Mouse (Mus musculus) embryonic facial prominence, embryonic 14.5 days (tissue): ENCODE measurements around the gene Kidins220. TPM values are rescaled to one million over a fixed set of nuclear protein-coding genes. Genes with fewer than 3 reads are reported as not detected.

ENCODE experiments used
- ATAC-seq: fragments of 200-750 bp; cut with Nextera tagmentation; 2 replicates; pipeline ENCODE4 v1.8.0; 2017; ENCODE audit warnings: low read depth, moderate number of reproducible peaks, moderate TSS enrichment
- DNase-seq: peaks from one replicate; pipeline ENCODE4 v3.0.0-alpha.2; 2015; ENCODE audit warnings: low spot score
- H3K27ac ChIP-seq: fragments of 300-500 bp; sonication (generic); replicated peaks from 2 replicates; pipeline ENCODE4 v1.5.1; 2014; ENCODE audit warnings: low read depth, mild to moderate bottlenecking, low read length, moderate library complexity
- H3K27me3 ChIP-seq: fragments of 300-500 bp; sonication (generic); replicated peaks from 2 replicates; pipeline ENCODE4 v1.6.1; 2014; ENCODE audit warnings: low read length; ENCODE audit not compliant: control insufficient read depth, insufficient read depth
- H3K36me3 ChIP-seq: fragments of 300-500 bp; sonication (generic); 2 replicates; pipeline ENCODE4 v1.6.1; 2014; ENCODE audit warnings: low read length, mixed read lengths; ENCODE audit not compliant: control insufficient read depth, insufficient read depth
- H3K4me1 ChIP-seq: fragments of 300-500 bp; sonication (generic); 2 replicates; pipeline ENCODE4 v1.6.1; 2014; ENCODE audit warnings: antibody characterized with exemption, low read length; ENCODE audit not compliant: control insufficient read depth, insufficient read depth
- H3K4me2 ChIP-seq: fragments of 300-500 bp; sonication (generic); 2 replicates; pipeline ENCODE4 v1.6.1; 2014; ENCODE audit warnings: low read depth, mild to moderate bottlenecking, low read length, moderate library complexity, mixed read lengths
- H3K4me3 ChIP-seq: fragments of 300-500 bp; sonication (generic); 2 replicates; pipeline ENCODE4 v1.5.1; 2014; ENCODE audit warnings: low read depth, mild to moderate bottlenecking, low read length
- H3K9ac ChIP-seq: fragments of 300-500 bp; sonication (generic); 2 replicates; pipeline ENCODE4 v1.6.1; 2014; ENCODE audit warnings: low read depth, mild to moderate bottlenecking, low read length, moderate library complexity, mixed read lengths
- H3K9me3 ChIP-seq: fragments of 300-500 bp; sonication (generic); 2 replicates; pipeline ENCODE4 v1.6.1; 2016; ENCODE audit warnings: low read length; ENCODE audit not compliant: control insufficient read depth
- WGBS: fragments of 180-500 bp; shearing (Covaris S2); extraction: QIAGEN DNeasy Blood & Tissue Kit; methylation state at CpG from one replicate; pipeline ENCODE4 v1.1.7; 2014; 5-methylcytosine and 5-hydroxymethylcytosine counted together
- polyA plus RNA-seq: library from polyadenylated mRNA; unstranded; fragments of >200 nt; fragmentation: Nextera tagmentation; extraction: Ambion mirVana; gene quantifications from 2 replicates; pipeline ENCODE4 v1.2.1, GENCODE M21; 2014

Kidins220 gene
- polyA plus RNA-seq, 1 experiment from 2014 or later = 38.4 TPM

DNA sequence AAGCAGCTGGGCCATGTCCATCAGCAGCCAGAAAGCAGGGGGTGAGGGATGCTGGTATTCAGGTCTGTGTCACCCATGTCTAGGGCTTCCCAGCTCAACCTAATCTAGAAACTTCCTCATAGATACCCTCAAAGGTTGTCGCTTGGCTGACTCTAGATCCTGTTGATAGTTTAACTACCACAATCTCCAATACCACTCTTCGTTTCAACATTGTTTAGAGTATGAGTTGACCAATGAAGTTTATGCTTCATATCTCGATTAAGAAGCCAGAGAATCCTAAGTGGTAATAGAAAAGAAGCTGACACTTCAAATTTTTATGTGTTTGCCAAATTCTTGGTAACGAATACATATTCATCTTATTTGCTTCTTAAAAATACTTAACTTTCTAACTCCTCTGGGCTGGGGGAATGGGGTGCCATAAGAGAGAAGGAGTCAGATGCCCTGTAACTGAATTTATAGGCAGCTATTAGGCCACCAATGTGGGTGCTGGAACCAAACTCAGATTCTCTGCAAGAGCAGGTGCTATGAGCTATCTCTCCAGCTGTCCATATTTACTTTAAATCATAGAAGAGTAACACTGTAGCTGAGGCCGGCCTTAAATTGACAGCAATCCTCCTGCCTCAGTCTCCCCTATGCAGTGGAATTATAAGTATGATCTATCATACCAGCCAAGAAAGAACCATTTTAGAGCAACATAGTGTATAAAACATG lies 3.1 kb upstream of the Kidins220 start:
- no peak overlapping the region for H3K27ac ChIP-seq
- peaks cover 6% of the 10 kb centered on the region; the same call in 1 of the 2 replicates for H3K4me1 ChIP-seq
- H3K36me3 ChIP-seq = no peaks in the 10 kb centered on the region
- H3K4me2 ChIP-seq = no peak overlapping the region
- no peak for ATAC-seq
- H3K27me3 ChIP-seq = no peaks in the 10 kb centered on the region
- H3K9me3 ChIP-seq = no peaks in the 10 kb centered on the region
- 87% methylated on average over 5 of the region's 5 CpGs for WGBS
- H3K9ac ChIP-seq = no peak overlapping the region
- DNase-seq = no peak
- H3K4me3 ChIP-seq = no peak overlapping the region

DNA sequence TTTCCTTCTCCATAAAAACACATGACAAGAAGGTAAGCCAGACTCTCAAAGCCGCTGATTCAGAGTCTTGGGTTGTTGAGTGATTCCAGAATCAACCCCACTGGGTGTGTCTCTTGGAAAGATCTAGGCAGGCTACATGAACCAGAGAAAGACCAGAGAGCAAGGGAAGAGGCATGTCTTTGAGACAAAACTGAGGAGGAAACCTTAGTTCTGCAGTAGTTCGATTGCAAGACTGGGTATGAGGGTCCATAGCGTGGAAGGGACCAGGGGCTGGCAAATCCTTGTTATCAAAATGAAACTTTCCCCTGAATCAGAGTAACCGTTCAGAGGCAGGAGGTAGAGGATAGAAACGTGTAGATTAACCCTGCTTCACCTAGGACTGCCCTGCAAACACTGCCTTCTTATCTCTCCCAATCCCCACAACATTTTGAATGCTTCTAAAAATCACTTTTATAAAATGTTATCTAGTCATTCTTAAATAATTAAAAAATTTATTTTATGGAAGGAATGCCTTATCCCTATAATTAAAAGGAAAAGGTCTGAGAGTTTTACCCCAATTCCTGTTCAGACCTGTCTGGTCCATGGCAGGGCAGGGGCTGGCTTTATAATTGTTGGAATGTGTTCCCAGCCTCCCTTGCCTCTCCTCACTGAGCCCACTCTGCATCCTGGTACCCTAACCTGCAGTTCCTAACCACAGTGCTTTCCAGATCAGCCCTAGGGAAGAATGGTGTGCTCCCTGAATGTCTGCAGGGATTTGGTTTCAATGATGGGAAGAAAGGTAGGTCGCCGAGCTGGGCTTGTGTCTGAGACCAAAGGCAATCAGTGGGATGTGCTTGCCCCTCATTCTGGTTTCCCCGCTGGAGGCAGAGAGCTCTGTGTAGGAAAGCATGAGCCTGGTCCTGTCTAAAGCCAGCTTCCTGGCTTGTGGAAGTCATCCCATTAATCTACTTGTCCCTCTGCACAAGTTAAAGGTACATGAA lies 2.1 kb upstream of the Kidins220 start:
- no peak overlapping the region for H3K4me3 ChIP-seq
- WGBS = 72% methylated on average over 8 of the region's 8 CpGs
- H3K36me3 ChIP-seq = no peaks in the 10 kb centered on the region
- H3K9me3 ChIP-seq = no peaks in the 10 kb centered on the region
- ATAC-seq = no peak
- H3K4me2 ChIP-seq = no peak overlapping the region
- H3K27me3 ChIP-seq = no peaks in the 10 kb centered on the region
- H3K9ac ChIP-seq = no peak overlapping the region
- no peak overlapping the region for H3K27ac ChIP-seq
- no peak for DNase-seq
- H3K4me1 ChIP-seq = peaks cover 6% of the 10 kb centered on the region; the same call in 1 of the 2 replicates

DNA sequence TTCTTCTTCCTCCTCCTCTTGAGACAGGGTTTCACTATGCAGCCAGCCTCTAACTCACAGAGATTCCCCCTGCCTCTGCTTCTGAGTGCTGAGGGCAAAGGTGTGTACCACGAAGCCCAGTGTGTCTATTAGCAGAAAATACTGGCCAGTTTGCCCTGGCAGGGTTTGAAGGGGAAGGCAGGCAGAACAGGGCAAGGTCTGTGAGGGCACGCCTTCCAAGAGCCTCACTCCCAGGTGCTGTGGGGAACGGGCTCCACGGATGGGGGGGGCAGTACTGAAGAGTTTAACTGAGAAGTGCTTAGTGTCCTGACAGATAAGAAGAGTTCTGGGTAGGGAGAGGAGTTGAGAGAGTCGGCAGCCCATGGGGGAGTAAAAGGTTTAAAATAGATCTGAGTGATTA lies 1.1 kb upstream of the Kidins220 start:
- H3K27ac ChIP-seq = no peak overlapping the region
- WGBS = 63% methylated on average over 5 of the region's 5 CpGs
- no peaks in the 10 kb centered on the region for H3K36me3 ChIP-seq
- no peak overlapping the region for H3K4me3 ChIP-seq
- no peak overlapping the region for H3K4me2 ChIP-seq
- DNase-seq (no peak), ATAC-seq (no peak)
- no peaks in the 10 kb centered on the region for H3K9me3 ChIP-seq
- H3K4me1 ChIP-seq = peaks cover 6% of the 10 kb centered on the region; the same call in 1 of the 2 replicates
- no peaks in the 10 kb centered on the region for H3K27me3 ChIP-seq
- H3K9ac ChIP-seq = no peak overlapping the region

DNA sequence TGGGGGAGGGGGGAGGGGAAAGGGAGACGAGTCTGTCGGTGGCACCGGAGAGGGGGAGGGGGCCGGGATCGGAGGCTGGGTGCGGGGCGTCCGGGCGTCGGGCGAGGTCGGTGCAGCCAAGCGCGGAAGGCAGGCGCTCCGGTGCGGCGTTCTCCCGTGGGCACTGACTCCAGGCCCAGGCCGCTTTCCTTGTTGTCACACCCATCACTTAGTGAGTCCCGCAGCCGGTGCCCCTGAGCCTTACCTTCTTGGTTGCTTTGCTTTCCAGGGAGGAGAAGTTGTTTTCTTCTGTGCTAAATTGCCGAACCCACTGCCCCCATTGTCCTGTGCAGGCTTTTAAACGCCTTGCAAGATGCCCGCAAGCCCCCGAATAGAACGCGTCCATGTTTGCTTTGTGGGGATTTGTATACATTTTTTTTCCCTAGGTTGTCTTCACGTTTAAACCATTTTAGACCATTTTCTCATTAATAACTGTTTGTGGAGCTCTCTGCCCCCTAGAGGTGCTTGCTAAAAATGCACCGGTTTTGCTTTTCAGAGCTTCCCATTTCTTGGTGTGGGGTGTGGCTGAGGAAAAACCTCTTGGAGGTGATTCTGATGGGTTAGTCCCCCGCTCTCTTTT lies 499 bp downstream of the Kidins220 start:
- Histone ChIP-seq H3K9me3 (no peaks in the 10 kb centered on the region), H3K36me3 (no peaks in the 10 kb centered on the region), H3K27ac (peak overlapping the region; percentile 84), H3K4me2 (peak overlapping the region; percentile 68), H3K27me3 (no peaks in the 10 kb centered on the region), H3K9ac (peak overlapping the region; percentile 72), H3K4me3 (peak overlapping the region; percentile 84), H3K4me1 (peaks cover 6% of the 10 kb centered on the region; the same call in 1 of the 2 replicates)
- DNase-seq (peak; percentile 87), ATAC-seq (peak; percentile 54)
- 2% methylated on average over 29 of the region's 31 CpGs for WGBS

DNA sequence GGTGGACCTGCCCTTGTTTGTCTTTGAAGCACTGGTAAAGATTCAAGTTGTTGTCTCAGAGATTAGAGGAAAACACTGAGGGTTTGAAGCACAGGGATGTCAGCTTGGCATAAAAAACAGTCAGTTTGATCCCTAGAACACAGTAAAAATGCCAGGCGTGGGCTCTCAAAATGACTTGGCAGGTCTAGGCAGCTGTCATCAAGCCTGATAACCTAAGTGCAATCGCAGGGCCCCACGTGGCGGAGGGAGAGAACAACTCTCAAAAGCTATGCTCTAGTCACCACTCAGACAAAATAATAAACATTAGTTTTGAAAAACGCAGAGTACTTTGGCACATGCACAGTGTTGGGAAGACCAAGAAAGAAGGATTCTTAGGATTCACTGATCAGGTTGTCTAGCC lies 10.5 kb downstream of the Kidins220 start:
- Histone ChIP-seq H3K36me3 (peaks cover 48% of the 10 kb centered on the region), H3K4me2 (no peak overlapping the region), H3K4me1 (no peaks in the 10 kb centered on the region), H3K27me3 (no peaks in the 10 kb centered on the region), H3K9me3 (no peaks in the 10 kb centered on the region), H3K9ac (no peak overlapping the region), H3K4me3 (no peak overlapping the region), H3K27ac (no peak overlapping the region)
- no peak for ATAC-seq
- DNase-seq = no peak
- WGBS = 82% methylated on average over 5 of the region's 5 CpGs

DNA sequence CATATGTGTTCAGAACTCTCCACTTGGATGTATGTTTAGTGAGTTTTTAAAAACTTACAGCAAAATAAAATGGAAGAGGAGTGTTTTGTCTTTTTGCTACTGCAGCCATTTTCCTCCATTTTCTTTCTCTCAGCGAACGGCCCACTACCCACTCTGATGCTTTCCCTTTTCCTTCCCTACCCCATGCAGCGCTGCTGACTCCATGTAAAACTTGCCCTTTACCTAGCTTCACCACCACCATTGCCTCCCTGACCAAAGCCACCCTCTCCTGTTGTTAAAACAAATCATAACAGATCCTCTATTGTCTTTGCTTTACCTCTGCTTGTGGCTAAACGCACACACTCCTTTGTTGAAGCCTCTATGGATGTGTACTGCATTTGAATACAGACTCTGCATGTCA lies 20.6 kb downstream of the Kidins220 start:
- 95% methylated on average over 4 of the region's 4 CpGs for WGBS
- Histone ChIP-seq H3K27me3 (no peaks in the 10 kb centered on the region), H3K9ac (no peak overlapping the region), H3K4me3 (no peak overlapping the region), H3K4me2 (no peak overlapping the region), H3K4me1 (no peaks in the 10 kb centered on the region), H3K9me3 (no peaks in the 10 kb centered on the region), H3K36me3 (peaks cover 90% of the 10 kb centered on the region), H3K27ac (no peak overlapping the region)
- DNase-seq = no peak
- no peak for ATAC-seq

DNA sequence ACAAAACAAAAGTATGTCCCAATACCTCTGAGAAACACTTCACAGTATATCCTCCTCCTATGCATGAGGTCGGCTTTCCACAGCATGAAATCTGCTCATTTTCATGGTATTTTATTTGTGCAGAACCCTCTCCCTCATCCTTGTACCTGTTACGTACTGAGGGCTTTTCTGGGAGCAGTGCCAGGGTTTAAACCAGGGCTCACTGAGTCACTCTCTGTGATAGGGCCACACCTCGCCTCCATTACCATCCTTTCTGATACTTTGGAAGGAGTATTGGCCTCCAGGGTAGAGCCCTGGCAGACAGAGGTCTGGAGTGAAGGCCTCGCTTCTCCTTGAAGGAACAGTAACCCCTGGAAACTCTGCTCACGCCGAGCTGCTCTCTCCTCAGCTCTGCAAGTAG lies 30.6 kb downstream of the Kidins220 start:
- Histone ChIP-seq H3K9me3 (no peaks in the 10 kb centered on the region), H3K27me3 (no peaks in the 10 kb centered on the region), H3K4me2 (no peak overlapping the region), H3K4me3 (no peak overlapping the region), H3K4me1 (no peaks in the 10 kb centered on the region), H3K9ac (no peak overlapping the region), H3K27ac (no peak overlapping the region), H3K36me3 (peaks cover 90% of the 10 kb centered on the region)
- WGBS = 77% methylated on average over 6 of the region's 6 CpGs
- DNase-seq (no peak), ATAC-seq (no peak)

DNA sequence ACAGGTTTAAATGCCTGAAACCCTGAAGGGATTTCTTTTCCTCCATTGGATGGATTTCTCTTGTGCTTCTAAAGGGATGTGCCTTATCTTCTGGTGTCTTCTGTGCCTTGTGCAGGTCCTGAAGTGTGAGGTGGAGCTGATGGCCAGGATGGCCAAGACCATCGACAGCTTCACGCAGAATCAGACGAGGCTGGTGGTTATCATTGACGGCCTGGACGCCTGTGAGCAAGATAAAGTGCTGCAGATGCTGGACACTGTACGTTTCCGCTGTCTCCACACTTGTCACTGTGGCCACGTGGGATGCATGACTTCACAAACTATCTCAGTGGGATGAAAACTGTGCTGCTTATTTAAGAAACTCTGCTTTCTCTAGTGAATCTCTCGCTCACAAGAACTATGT lies 35.2 kb downstream of the Kidins220 start:
- H3K4me1 ChIP-seq = no peaks in the 10 kb centered on the region
- ATAC-seq = no peak
- H3K4me3 ChIP-seq = no peak overlapping the region
- H3K27ac ChIP-seq = no peak overlapping the region
- peaks cover 93% of the 10 kb centered on the region for H3K36me3 ChIP-seq
- H3K4me2 ChIP-seq = no peak overlapping the region
- 86% methylated on average over 9 of the region's 9 CpGs for WGBS
- no peak for DNase-seq
- H3K27me3 ChIP-seq = no peaks in the 10 kb centered on the region
- H3K9me3 ChIP-seq = no peaks in the 10 kb centered on the region
- H3K9ac ChIP-seq = no peak overlapping the region
